Mouse (Mus musculus): ENCODE data around the gene Tox2. TPM values are rescaled to one million over a fixed set of nuclear protein-coding genes. Genes with fewer than 3 reads are reported as not detected.

Tox2 gene
- total RNA-seq, 1 experiment from 2014 or later, result not detected

GRCm38 (mm10) chr2:163243917-163244852 is 41.3 kb downstream of the Tox2 start:
- ATAC-seq (ENCODE audit: extremely low read depth, insufficient number of reproducible peaks, low FRiP score, poor library complexity, severe bottlenecking), result no peak

- no peak for ATAC-seq (ENCODE audit: extremely low read depth, insufficient number of reproducible peaks, low FRiP score, poor library complexity, severe bottlenecking)
Observed at GRCm38 (mm10) chr2:163248912-163249311, 46.0 kb downstream of the Tox2 start.

DNA sequence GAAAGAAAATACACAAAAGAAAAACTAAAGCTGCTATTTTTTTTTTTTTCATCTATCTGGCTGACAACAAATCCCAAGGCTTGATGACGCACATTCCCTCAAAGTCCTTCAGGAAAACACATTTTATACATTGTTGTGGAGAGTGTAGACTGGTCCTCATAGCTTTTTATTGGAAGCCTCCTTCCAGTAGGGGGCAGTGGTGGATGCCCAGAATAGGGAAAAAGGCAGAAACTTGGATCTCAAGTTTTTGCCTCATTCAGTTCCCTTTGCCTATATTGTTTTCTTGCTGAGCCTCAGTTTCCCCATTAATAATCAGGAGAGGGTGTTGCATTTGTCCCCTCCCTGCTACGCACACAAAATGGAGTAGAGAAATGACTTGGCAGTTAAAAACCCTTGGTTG is 49.7 kb downstream of the Tox2 start:
- no peak for ATAC-seq (ENCODE audit: extremely low read depth, insufficient number of reproducible peaks, low FRiP score, poor library complexity, severe bottlenecking)

DNA sequence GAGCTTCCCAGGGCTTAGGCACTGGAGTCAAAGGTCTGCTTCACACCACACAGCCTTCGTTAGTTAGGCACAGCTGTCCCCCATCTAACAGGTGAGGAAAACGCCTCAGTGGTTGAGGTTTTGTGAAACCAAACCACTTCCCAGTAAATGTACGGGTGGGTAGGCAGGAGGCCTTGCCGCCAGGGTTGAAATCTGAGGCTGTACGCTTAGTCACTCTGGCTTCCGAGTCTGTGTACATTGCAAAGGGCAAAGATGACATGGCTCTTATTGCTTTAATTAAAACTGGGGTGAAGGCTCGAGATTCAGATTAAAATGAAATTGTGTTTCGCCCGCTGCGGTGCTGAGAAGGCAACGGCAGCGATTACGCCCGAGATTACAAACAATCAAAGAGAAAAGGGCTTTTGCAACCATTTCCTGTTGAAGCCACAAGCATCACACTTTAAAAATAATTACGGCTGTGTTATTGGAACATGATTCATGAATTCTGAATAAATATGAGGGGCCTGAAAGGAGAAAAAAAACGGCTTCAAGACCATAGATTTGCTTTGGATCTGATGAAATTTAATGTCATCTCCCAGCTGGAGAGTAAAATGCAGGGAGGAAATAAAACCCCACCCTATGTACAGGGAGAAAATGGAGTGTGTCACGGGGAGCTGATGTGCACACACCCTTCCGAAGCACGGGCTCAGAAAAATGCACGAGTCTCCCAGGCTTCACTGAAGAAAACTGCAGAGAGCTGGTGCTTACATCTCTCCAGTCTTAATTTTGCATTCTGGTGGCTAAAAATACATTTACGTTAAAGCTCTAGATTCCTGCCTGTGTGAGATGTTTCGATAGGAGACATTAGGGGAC is 50.5 kb downstream of the Tox2 start:
- 0 out of 2 replicates have a peak, but pooled peaks have one; percentile 3 for ATAC-seq (ENCODE audit: extremely low read depth, insufficient number of reproducible peaks, low FRiP score, poor library complexity, severe bottlenecking)

- ATAC-seq (ENCODE audit: extremely low read depth, insufficient number of reproducible peaks, low FRiP score, poor library complexity, severe bottlenecking), result no peak
Observed at GRCm38 (mm10) chr2:163254228-163254627, 51.3 kb downstream of the Tox2 start.

DNA sequence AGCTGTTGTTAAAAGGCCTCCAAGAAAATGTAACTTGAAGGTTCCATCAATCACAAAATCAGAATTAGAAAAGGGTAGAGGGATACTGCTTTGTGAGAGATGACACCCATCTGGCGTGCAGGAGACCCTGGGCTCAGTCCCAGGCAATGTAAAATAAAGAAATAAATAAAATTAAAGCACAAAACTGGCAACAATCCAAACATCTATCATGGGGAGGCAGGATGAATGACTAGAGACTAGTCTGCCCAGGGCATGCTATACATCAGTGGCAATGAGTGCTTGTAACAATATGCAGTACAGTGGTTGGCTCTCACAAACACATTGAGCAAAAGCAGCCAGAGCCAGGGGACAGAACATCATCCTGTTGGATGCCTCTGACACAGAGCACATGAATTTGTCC is 53.8 kb downstream of the Tox2 start:
- ATAC-seq (ENCODE audit: extremely low read depth, insufficient number of reproducible peaks, low FRiP score, poor library complexity, severe bottlenecking), result no peak

DNA sequence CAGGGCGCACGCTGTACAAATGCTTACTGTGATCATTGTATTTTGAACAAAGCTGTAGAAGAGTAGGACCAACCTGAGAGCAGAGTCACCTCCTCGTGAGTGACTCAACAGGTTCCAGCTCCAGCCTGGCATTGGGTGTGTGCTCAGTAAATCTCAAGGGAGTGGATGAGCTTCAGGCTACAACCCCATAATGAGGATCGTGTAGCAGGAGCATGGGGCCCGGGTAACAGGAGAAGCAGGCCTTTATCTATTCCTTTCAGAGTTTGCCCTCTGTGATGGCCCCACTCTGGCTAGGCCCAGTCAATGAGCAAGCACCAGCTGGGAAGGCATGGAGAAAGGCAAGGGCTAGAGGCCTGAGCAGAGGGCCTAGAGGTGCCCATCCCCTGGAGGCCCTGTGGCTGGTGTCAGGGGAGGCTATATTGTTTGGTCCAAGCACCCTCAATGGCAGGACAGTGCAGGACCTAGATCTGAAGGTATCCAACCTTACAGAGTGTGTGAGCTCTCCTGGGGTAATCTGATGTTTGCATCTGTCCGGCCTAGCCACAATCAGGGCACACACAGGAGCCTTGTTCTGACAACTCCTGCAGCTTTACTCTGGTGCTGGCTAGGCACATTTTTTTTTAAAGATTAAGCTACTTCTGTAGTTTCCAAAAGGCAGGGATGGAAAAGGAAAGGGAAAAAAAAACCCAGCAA is 58.6 kb downstream of the Tox2 start:
- ATAC-seq (ENCODE audit: extremely low read depth, insufficient number of reproducible peaks, low FRiP score, poor library complexity, severe bottlenecking), result no peak

GRCm38 (mm10) chr2:163262055-163262420 is 59.1 kb downstream of the Tox2 start:
- ATAC-seq (ENCODE audit: extremely low read depth, insufficient number of reproducible peaks, low FRiP score, poor library complexity, severe bottlenecking), result no peak

DNA sequence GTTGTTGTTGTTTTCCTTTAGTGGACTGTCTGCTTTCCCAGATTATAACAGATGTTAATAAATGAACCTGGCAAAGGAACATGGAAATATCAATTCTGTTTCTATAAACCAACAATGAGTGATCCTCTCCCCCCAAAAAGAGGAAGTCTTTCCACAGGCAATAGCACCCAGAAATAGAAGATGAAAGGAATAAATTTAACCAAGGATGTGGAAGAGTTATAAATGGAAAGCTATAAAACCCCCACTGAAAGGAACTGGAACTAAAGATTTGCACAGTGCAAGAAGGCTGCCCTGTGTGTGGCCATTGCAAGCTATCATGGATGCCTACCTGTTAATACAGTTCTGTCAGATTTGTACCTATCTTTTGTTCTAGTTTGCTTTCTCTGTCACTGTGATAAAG is 64.2 kb downstream of the Tox2 start:
- ATAC-seq (ENCODE audit: extremely low read depth, insufficient number of reproducible peaks, low FRiP score, poor library complexity, severe bottlenecking), result no peak

- no peak for ATAC-seq (ENCODE audit: extremely low read depth, insufficient number of reproducible peaks, low FRiP score, poor library complexity, severe bottlenecking)
Observed at GRCm38 (mm10) chr2:163271581-163272492, 68.9 kb downstream of the Tox2 start.

DNA sequence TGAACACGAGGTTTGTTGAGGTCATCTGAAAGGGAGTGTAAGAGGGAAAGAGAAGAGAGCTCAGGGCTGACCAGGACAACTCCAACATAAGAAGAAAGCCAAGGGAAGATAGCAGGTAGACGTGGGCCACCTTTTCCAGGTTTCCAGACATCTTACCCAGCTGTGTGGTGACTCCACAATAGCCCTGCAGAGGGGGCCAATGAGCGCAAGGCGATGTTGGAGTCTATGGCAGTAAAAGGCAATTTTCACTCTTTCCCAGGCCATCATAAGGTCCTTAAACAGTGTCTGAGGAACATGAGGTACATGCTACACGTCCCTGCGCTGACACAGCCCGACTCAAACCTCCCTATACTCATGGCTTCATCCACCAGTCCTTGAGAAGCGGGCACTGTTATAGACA is 70.9 kb downstream of the Tox2 start:
- ATAC-seq (ENCODE audit: extremely low read depth, insufficient number of reproducible peaks, low FRiP score, poor library complexity, severe bottlenecking), result no peak

GRCm38 (mm10) chr2:163275986-163276385 is 73.1 kb downstream of the Tox2 start:
- ATAC-seq (ENCODE audit: extremely low read depth, insufficient number of reproducible peaks, low FRiP score, poor library complexity, severe bottlenecking), result no peak

DNA sequence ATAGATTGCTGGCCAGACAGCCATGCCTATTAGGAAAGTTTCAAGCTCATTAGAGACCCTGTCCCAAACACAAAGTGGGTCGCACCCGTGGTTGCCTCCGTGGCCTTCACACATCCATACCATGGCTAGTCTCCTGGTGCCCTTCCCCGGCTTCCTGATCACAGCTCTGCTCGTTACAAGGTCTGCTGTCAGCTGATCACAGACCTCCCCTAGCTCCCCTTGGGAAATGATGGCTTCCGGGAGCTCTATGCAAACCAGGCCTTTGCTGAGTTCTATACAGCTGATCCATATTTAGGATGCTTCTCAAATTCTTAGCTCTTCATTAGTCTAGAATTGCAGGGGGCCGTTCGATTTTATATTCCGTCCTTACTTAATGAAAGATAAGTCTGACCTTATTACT is 75.1 kb downstream of the Tox2 start:
- ATAC-seq (ENCODE audit: extremely low read depth, insufficient number of reproducible peaks, low FRiP score, poor library complexity, severe bottlenecking), result no peak

GRCm38 (mm10) chr2:163280636-163281322 is 77.9 kb downstream of the Tox2 start:
- ATAC-seq (ENCODE audit: extremely low read depth, insufficient number of reproducible peaks, low FRiP score, poor library complexity, severe bottlenecking), result no peak

- no peak for ATAC-seq (ENCODE audit: extremely low read depth, insufficient number of reproducible peaks, low FRiP score, poor library complexity, severe bottlenecking)
Observed at GRCm38 (mm10) chr2:163284856-163285255, 81.9 kb downstream of the Tox2 start.

DNA sequence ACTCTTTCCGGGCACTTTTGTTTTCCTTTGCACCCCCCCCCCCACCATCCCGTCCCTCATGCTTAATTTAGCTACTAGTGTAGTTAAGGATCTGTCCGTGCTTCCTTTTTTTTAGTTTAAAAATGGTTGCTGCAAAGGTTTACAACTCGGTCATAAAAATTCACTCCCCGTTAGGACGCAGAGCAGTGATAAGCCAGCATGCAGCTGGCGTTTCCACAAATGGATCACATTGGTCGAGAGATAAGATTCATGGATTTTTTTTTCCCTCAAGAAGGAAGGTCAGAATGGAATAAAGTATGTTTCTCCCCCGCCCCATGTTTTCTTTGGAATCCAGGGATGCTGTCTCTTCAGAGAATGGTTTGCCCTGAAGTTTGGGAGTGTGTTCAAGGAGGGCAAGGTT is 82.4 kb downstream of the Tox2 start:
- no peak for ATAC-seq (ENCODE audit: extremely low read depth, insufficient number of reproducible peaks, low FRiP score, poor library complexity, severe bottlenecking)

GRCm38 (mm10) chr2:163285762-163286161 is 82.8 kb downstream of the Tox2 start:
- no peak for ATAC-seq (ENCODE audit: extremely low read depth, insufficient number of reproducible peaks, low FRiP score, poor library complexity, severe bottlenecking)

DNA sequence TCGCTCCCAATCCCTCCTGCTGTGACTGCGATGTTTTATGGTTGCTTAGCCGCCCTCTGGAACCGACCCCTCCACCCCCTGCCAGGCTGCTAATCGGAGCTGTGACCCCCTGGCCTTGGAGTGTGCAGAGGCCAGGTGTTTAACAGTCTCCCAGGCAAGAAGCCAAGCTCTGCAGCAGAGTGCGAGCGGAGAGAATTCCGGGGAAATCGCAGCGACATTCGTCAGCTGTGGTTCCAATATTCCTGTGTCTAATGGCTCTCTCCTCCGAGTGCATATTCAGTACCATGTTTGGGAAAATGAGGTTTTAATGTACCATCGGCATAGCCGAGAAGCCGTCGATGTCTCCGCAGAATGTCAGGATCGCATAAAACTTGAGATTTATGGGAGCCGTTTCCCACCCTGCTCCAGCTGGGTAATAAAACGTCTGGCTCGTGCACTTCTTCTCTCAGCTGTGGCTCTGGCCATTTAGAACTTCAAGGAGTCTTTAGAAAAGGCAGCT is 86.0 kb downstream of the Tox2 start:
- ATAC-seq (ENCODE audit: extremely low read depth, insufficient number of reproducible peaks, low FRiP score, poor library complexity, severe bottlenecking), result no peak
